Mouse (Mus musculus): Measurements from ENCODE around the gene Dnm3. TPM values are rescaled to one million over a fixed set of nuclear protein-coding genes. Genes with fewer than 3 reads are reported as not detected.

Dnm3 gene
- total RNA-seq, 1 experiment, result 0.49 TPM

- Histone ChIP-seq H3K4me3 (ENCODE audit: insufficient read depth in 1 of 2, low read depth in 1 of 2, low read length in 2 of 2, poor library complexity in 1 of 2, severe bottlenecking in 1 of 2) (no peak overlapping the region), H3K9ac (ENCODE audit: insufficient read depth, low read depth, low read length, poor library complexity, severe bottlenecking) (no peak overlapping the region), H3K27ac (ENCODE audit: insufficient read depth, low read depth, low read length, poor library complexity, severe bottlenecking) (no peak overlapping the region), H3K4me1 (ENCODE audit: control insufficient read depth in 2 of 2, insufficient read depth in 2 of 2, low read length in 2 of 2, poor library complexity in 1 of 2) (no peaks in the 10 kb centered on the region), H3K9me3 (ENCODE audit: control insufficient read depth, insufficient read depth, low read depth, low read length) (no peaks in the 10 kb centered on the region), H3K36me3 (ENCODE audit: control insufficient read depth, insufficient read depth, low read length, poor library complexity, severe bottlenecking) (no peaks in the 10 kb centered on the region)
- TF ChIP-seq CHD2 (IDR thresholded peaks at IDR 0.05; ENCODE audit: low read depth, low read length) (no peak), ZC3H11A (IDR thresholded peaks at IDR 0.05; ENCODE audit: borderline replicate concordance, low read depth, low read length) (no peak), HCFC1 (IDR thresholded peaks at IDR 0.05; ENCODE audit: borderline replicate concordance, insufficient read depth, low read length) (no peak), ZNF384 (IDR thresholded peaks at IDR 0.05; ENCODE audit: low read depth, low read length) (no peak), MAFK (IDR thresholded peaks at IDR 0.05; ENCODE audit: insufficient read depth, low read depth, low read length) (no peak)
- in situ Hi-C loops (cut with MboI; ENCODE audit: low sequenced_read_pairs in 2 of 2, unreplicated experiment in 2 of 2), result no loop called here
- DNase-seq (ENCODE audit: low read depth, low spot score), result no peak
Measured at GRCm38 (mm10) chr1:162172806-162173205, 305.0 kb downstream of the Dnm3 start.

- Histone ChIP-seq H3K9ac (ENCODE audit: insufficient read depth, low read depth, low read length, poor library complexity, severe bottlenecking) (no peak overlapping the region), H3K4me1 (ENCODE audit: control insufficient read depth in 2 of 2, insufficient read depth in 2 of 2, low read length in 2 of 2, poor library complexity in 1 of 2) (no peaks in the 10 kb centered on the region), H3K9me3 (ENCODE audit: control insufficient read depth, insufficient read depth, low read depth, low read length) (no peaks in the 10 kb centered on the region), H3K27ac (ENCODE audit: insufficient read depth, low read depth, low read length, poor library complexity, severe bottlenecking) (no peak overlapping the region), H3K36me3 (ENCODE audit: control insufficient read depth, insufficient read depth, low read length, poor library complexity, severe bottlenecking) (no peaks in the 10 kb centered on the region), H3K4me3 (ENCODE audit: insufficient read depth in 1 of 2, low read depth in 1 of 2, low read length in 2 of 2, poor library complexity in 1 of 2, severe bottlenecking in 1 of 2) (no peak overlapping the region)
- no peak for DNase-seq (ENCODE audit: low read depth, low spot score)
- in situ Hi-C loops (cut with MboI; ENCODE audit: low sequenced_read_pairs in 2 of 2, unreplicated experiment in 2 of 2), result no loop called here
- TF ChIP-seq ZC3H11A (IDR thresholded peaks at IDR 0.05; ENCODE audit: borderline replicate concordance, low read depth, low read length) (no peak), HCFC1 (IDR thresholded peaks at IDR 0.05; ENCODE audit: borderline replicate concordance, insufficient read depth, low read length) (no peak), MAFK (IDR thresholded peaks at IDR 0.05; ENCODE audit: insufficient read depth, low read depth, low read length) (no peak), ZNF384 (IDR thresholded peaks at IDR 0.05; ENCODE audit: low read depth, low read length) (no peak), CHD2 (IDR thresholded peaks at IDR 0.05; ENCODE audit: low read depth, low read length) (no peak)
Measured at GRCm38 (mm10) chr1:162163687-162164484, 313.9 kb downstream of the Dnm3 start.

GRCm38 (mm10) chr1:162162677-162163076 is 315.2 kb downstream of the Dnm3 start:
- no peaks in the 10 kb centered on the region for H3K36me3 ChIP-seq (ENCODE audit: control insufficient read depth, insufficient read depth, low read length, poor library complexity, severe bottlenecking)
- H3K4me1 ChIP-seq (ENCODE audit: control insufficient read depth in 2 of 2, insufficient read depth in 2 of 2, low read length in 2 of 2, poor library complexity in 1 of 2), result no peaks in the 10 kb centered on the region
- no peak overlapping the region for H3K27ac ChIP-seq (ENCODE audit: insufficient read depth, low read depth, low read length, poor library complexity, severe bottlenecking)
- H3K9ac ChIP-seq (ENCODE audit: insufficient read depth, low read depth, low read length, poor library complexity, severe bottlenecking), result no peak overlapping the region
- H3K4me3 ChIP-seq (ENCODE audit: insufficient read depth in 1 of 2, low read depth in 1 of 2, low read length in 2 of 2, poor library complexity in 1 of 2, severe bottlenecking in 1 of 2), result no peak overlapping the region
- no peak for TF ChIP-seq HCFC1 (IDR thresholded peaks at IDR 0.05; ENCODE audit: borderline replicate concordance, insufficient read depth, low read length)
- TF ChIP-seq CHD2 (IDR thresholded peaks at IDR 0.05; ENCODE audit: low read depth, low read length), result no peak
- no peak for TF ChIP-seq MAFK (IDR thresholded peaks at IDR 0.05; ENCODE audit: insufficient read depth, low read depth, low read length)
- in situ Hi-C loops (cut with MboI; ENCODE audit: low sequenced_read_pairs in 2 of 2, unreplicated experiment in 2 of 2), result no loop called here
- no peak for DNase-seq (ENCODE audit: low read depth, low spot score)
- H3K9me3 ChIP-seq (ENCODE audit: control insufficient read depth, insufficient read depth, low read depth, low read length), result no peaks in the 10 kb centered on the region

- H3K9ac ChIP-seq (ENCODE audit: insufficient read depth, low read depth, low read length, poor library complexity, severe bottlenecking), result no peak overlapping the region
- H3K4me3 ChIP-seq (ENCODE audit: insufficient read depth in 1 of 2, low read depth in 1 of 2, low read length in 2 of 2, poor library complexity in 1 of 2, severe bottlenecking in 1 of 2), result no peak overlapping the region
- no peaks in the 10 kb centered on the region for H3K36me3 ChIP-seq (ENCODE audit: control insufficient read depth, insufficient read depth, low read length, poor library complexity, severe bottlenecking)
- no peak overlapping the region for H3K27ac ChIP-seq (ENCODE audit: insufficient read depth, low read depth, low read length, poor library complexity, severe bottlenecking)
- no peak for DNase-seq (ENCODE audit: low read depth, low spot score)
- no peaks in the 10 kb centered on the region for H3K4me1 ChIP-seq (ENCODE audit: control insufficient read depth in 2 of 2, insufficient read depth in 2 of 2, low read length in 2 of 2, poor library complexity in 1 of 2)
- no peaks in the 10 kb centered on the region for H3K9me3 ChIP-seq (ENCODE audit: control insufficient read depth, insufficient read depth, low read depth, low read length)
- no peak for TF ChIP-seq ZNF384 (IDR thresholded peaks at IDR 0.05; ENCODE audit: low read depth, low read length)
- in situ Hi-C loops (cut with MboI; ENCODE audit: low sequenced_read_pairs in 2 of 2, unreplicated experiment in 2 of 2), result no loop called here
Measured at GRCm38 (mm10) chr1:162162249-162162648, 315.6 kb downstream of the Dnm3 start.

GRCm38 (mm10) chr1:162160718-162161117 is 317.1 kb downstream of the Dnm3 start:
- H3K36me3 ChIP-seq (ENCODE audit: control insufficient read depth, insufficient read depth, low read length, poor library complexity, severe bottlenecking), result no peaks in the 10 kb centered on the region
- in situ Hi-C loops (cut with MboI; ENCODE audit: low sequenced_read_pairs in 2 of 2, unreplicated experiment in 2 of 2), result no loop called here
- no peaks in the 10 kb centered on the region for H3K9me3 ChIP-seq (ENCODE audit: control insufficient read depth, insufficient read depth, low read depth, low read length)
- no peak overlapping the region for H3K4me3 ChIP-seq (ENCODE audit: insufficient read depth in 1 of 2, low read depth in 1 of 2, low read length in 2 of 2, poor library complexity in 1 of 2, severe bottlenecking in 1 of 2)
- TF ChIP-seq ZNF384 (IDR thresholded peaks at IDR 0.05; ENCODE audit: low read depth, low read length) (no peak), ZC3H11A (IDR thresholded peaks at IDR 0.05; ENCODE audit: borderline replicate concordance, low read depth, low read length) (no peak), MAFK (IDR thresholded peaks at IDR 0.05; ENCODE audit: insufficient read depth, low read depth, low read length) (no peak), CHD2 (IDR thresholded peaks at IDR 0.05; ENCODE audit: low read depth, low read length) (no peak), HCFC1 (IDR thresholded peaks at IDR 0.05; ENCODE audit: borderline replicate concordance, insufficient read depth, low read length) (no peak)
- no peak for DNase-seq (ENCODE audit: low read depth, low spot score)
- no peak overlapping the region for H3K27ac ChIP-seq (ENCODE audit: insufficient read depth, low read depth, low read length, poor library complexity, severe bottlenecking)
- no peak overlapping the region for H3K9ac ChIP-seq (ENCODE audit: insufficient read depth, low read depth, low read length, poor library complexity, severe bottlenecking)
- no peaks in the 10 kb centered on the region for H3K4me1 ChIP-seq (ENCODE audit: control insufficient read depth in 2 of 2, insufficient read depth in 2 of 2, low read length in 2 of 2, poor library complexity in 1 of 2)

Measured in ES-E14 (cell line).